Mouse (Mus musculus) liver, embryonic 11.5 days (tissue): ENCODE results near the gene Tspan9. TPM values are rescaled to one million over a fixed set of nuclear protein-coding genes. Genes with fewer than 3 reads are reported as not detected.

Experiments
- ATAC-seq: fragments of 200-750 bp; cut with Nextera tagmentation; replicated peaks from 2 replicates; pipeline ENCODE4 v1.8.0; 2017; ENCODE audit warnings: moderate number of reproducible peaks, mild to moderate bottlenecking, moderate TSS enrichment, moderate library complexity; ENCODE audit not compliant: low FRiP score
- DNase-seq: peaks from one replicate; pipeline ENCODE4 v3.0.0-alpha.2; 2017; ENCODE audit warnings: low spot score
- H3K27ac ChIP-seq: fragments of 300-500 bp; sonication (generic); 2 replicates; pipeline ENCODE4 v1.5.1; 2014; ENCODE audit warnings: mild to moderate bottlenecking, low read depth, low read length, control low read depth
- H3K27me3 ChIP-seq: fragments of 300-500 bp; sonication (generic); replicated peaks from 2 replicates; pipeline ENCODE4 v1.6.1; 2014; ENCODE audit warnings: low read length, mixed read lengths; ENCODE audit not compliant: control insufficient read depth, insufficient read depth
- H3K36me3 ChIP-seq: fragments of 300-500 bp; sonication (generic); 2 replicates; pipeline ENCODE4 v1.6.1; 2014; ENCODE audit warnings: mild to moderate bottlenecking, low read length, moderate library complexity, mixed read lengths; ENCODE audit not compliant: control insufficient read depth, insufficient read depth
- H3K4me1 ChIP-seq: fragments of 300-500 bp; sonication (generic); replicated peaks from 2 replicates; pipeline ENCODE4 v1.6.1; 2014; ENCODE audit warnings: low read length, mixed read lengths; ENCODE audit not compliant: control insufficient read depth, insufficient read depth
- H3K4me2 ChIP-seq: fragments of 300-500 bp; sonication (generic); 2 replicates; pipeline ENCODE4 v1.6.1; 2014; ENCODE audit warnings: mild to moderate bottlenecking, control low read depth, moderate library complexity
- H3K4me3 ChIP-seq: fragments of 300-500 bp; sonication (generic); 2 replicates; pipeline ENCODE4 v1.5.1; 2014; ENCODE audit warnings: low read depth, low read length, control low read depth
- H3K9ac ChIP-seq: fragments of 300-500 bp; sonication (generic); 2 replicates; pipeline ENCODE4 v1.6.1; 2014; ENCODE audit warnings: low read depth, low read length, control low read depth
- H3K9me3 ChIP-seq: fragments of 300-500 bp; sonication (generic); 2 replicates; pipeline ENCODE4 v1.6.1; 2016; ENCODE audit warnings: low read length, inconsistent platforms, mixed read lengths; ENCODE audit not compliant: control insufficient read depth
- WGBS: fragments of 180-500 bp; shearing (Covaris S2); extraction: QIAGEN DNeasy Blood & Tissue Kit; methylation state at CpG from one replicate; pipeline ENCODE4 v1.1.7; 2014; 5-methylcytosine and 5-hydroxymethylcytosine counted together
- polyA plus RNA-seq: library from polyadenylated mRNA; unstranded; fragments of >200 nt; fragmentation: Nextera tagmentation; extraction: Ambion mirVana; gene quantifications from 2 replicates; pipeline ENCODE4 v1.2.1, GENCODE M21; 2014

Gene Tspan9
- polyA plus RNA-seq, 1 experiment from 2014 or later: 46.3 TPM

DNA sequence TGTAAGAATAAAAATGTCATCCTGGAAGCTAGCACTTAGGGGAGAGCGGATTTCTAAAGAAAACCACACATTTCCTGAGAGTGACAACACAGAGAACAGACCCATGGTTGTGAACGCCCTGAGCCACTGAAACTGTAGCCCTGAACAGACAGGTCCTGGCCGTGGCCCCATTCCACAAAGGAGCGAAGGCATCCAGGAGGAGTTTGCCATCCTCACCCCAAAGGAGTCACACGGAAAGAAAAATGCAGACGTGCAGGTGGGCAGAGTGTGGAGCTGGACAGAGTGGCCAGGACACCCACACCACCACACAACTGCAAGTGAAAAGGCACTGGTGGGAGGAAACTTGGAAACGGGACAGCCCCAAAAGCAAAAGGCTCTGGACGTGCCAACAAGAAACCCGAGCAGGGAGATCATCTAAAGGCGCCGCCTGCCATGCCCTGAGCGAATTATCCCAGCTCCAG lies 136.1 kb downstream of the Tspan9 start:
- peaks cover 3% of the 10 kb centered on the region; the same call in 1 of the 2 replicates for H3K4me1 ChIP-seq
- DNase-seq: no peak
- H3K4me2 ChIP-seq: no peak overlapping the region
- 56% methylated on average over 12 of the region's 12 CpGs for WGBS
- no peak overlapping the region for H3K27ac ChIP-seq
- no peaks in the 10 kb centered on the region for H3K36me3 ChIP-seq
- H3K4me3 ChIP-seq: no peak overlapping the region
- H3K27me3 ChIP-seq: no peaks in the 10 kb centered on the region
- no peak overlapping the region for H3K9ac ChIP-seq
- ATAC-seq: no peak
- no peaks in the 10 kb centered on the region for H3K9me3 ChIP-seq

DNA sequence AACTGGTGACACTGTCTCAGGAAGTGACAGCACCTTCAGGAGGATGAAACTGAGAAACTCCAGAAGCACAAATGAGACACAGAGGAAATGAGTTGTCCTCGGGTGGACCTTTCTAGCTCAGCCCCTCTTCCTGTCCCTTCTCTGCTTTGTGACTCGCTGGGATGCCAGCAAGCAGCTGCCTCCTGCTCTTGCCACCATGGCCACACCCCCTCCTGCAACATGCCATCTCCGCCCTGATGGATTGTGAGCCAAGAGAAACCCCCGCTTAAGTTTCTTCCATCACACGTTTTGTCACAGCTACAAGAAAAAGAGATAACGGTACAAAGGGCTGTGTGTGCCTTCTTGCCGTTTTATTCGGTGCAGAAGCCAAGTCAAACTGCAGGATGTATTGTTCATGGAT lies 137.2 kb downstream of the Tspan9 start:
- no peak overlapping the region for H3K27ac ChIP-seq
- peaks cover 3% of the 10 kb centered on the region; the same call in 1 of the 2 replicates for H3K4me1 ChIP-seq
- ATAC-seq: no peak
- WGBS: 39% methylated on average over 8 of the region's 8 CpGs
- H3K4me3 ChIP-seq: no peak overlapping the region
- no peaks in the 10 kb centered on the region for H3K27me3 ChIP-seq
- H3K9ac ChIP-seq: no peak overlapping the region
- no peaks in the 10 kb centered on the region for H3K9me3 ChIP-seq
- no peak for DNase-seq
- H3K36me3 ChIP-seq: no peaks in the 10 kb centered on the region
- no peak overlapping the region for H3K4me2 ChIP-seq

DNA sequence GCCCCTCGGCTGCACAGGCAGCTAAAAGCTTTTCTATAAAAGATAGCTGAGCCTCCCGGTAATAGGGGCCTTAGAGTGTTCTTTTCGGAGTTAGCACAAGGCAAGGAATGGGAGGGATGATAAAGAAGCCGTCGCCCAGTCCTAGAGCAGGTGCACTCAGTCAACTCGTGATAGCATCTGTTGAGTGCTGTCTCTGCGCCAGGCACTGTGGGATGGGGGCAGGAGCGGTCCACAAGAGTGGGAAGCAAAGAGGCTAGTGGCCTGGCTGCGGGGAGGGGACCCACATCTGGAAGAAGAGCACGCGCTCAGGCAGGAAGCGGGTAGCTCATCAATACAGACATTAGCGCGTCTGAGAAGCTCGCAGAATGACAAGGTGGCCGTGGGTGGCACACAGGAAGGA lies 138.8 kb downstream of the Tspan9 start:
- DNase-seq (no peak), ATAC-seq (no peak)

DNA sequence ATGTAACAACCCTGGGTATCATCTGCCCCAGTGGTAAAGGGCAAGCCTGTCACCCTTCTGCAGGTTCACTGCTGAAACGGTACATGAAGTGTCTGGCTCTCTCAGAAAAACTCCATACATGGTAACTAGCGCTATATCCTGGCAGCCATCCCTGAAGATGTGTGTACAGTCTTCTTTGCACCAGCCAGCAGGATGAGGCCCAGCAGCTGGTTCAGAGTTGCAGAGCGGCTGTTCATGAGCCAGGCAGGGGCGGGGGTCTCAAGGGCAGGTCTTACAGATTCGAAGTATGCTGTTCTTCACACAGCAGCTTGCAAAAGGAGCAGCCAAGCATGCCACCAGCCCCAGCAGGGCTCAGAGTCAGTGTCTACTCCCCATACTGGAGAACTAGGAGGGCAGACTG lies 139.9 kb downstream of the Tspan9 start:
- Histone ChIP-seq H3K4me3 (no peak overlapping the region), H3K9me3 (no peaks in the 10 kb centered on the region), H3K4me2 (no peak overlapping the region), H3K27me3 (no peaks in the 10 kb centered on the region), H3K9ac (no peak overlapping the region), H3K36me3 (no peaks in the 10 kb centered on the region), H3K27ac (no peak overlapping the region), H3K4me1 (0 out of 2 replicates have a peak, but pooled peaks cover 3% of the 10 kb centered on the region)
- ATAC-seq (no peak), DNase-seq (no peak)
- WGBS: 76% methylated on average over 5 of the region's 5 CpGs

More for the DNA sequence above, 138.8 kb downstream of the Tspan9 start:
- no peaks in the 10 kb centered on the region for H3K27me3 ChIP-seq
- no peak overlapping the region for H3K4me3 ChIP-seq
- WGBS: 71% methylated on average over 16 of the region's 16 CpGs
- 0 out of 2 replicates have a peak, but pooled peaks cover 3% of the 10 kb centered on the region for H3K4me1 ChIP-seq
- H3K27ac ChIP-seq: no peak overlapping the region
- H3K4me2 ChIP-seq: no peak overlapping the region
- H3K9ac ChIP-seq: no peak overlapping the region
- H3K36me3 ChIP-seq: no peaks in the 10 kb centered on the region
- no peaks in the 10 kb centered on the region for H3K9me3 ChIP-seq

DNA sequence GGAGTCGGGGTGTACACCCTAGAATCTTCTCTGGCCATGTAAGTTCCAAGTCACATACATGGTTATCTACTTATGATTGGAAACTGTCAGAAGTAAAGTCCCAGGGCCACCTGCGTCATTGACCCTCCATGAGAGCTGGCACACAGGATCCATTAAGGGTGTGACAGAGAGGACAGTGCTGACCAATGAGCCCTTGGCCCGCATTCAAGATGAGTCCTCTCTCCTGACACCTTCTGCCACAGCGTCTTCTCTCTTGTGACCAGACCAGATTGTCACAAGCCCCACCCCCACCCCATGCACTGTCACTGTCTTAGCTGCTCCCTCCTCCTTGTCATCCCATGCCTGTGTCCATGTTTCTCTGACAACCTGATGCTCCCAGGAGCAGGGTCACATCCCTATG lies 140.7 kb downstream of the Tspan9 start:
- DNase-seq (no peak), ATAC-seq (no peak)
- 74% methylated on average over 4 of the region's 4 CpGs for WGBS
- H3K36me3 ChIP-seq: no peaks in the 10 kb centered on the region
- no peak overlapping the region for H3K9ac ChIP-seq
- no peak overlapping the region for H3K4me3 ChIP-seq
- 0 out of 2 replicates have a peak, but pooled peaks cover 3% of the 10 kb centered on the region for H3K4me1 ChIP-seq
- H3K9me3 ChIP-seq: no peaks in the 10 kb centered on the region
- no peak overlapping the region for H3K4me2 ChIP-seq
- no peaks in the 10 kb centered on the region for H3K27me3 ChIP-seq
- H3K27ac ChIP-seq: no peak overlapping the region

DNA sequence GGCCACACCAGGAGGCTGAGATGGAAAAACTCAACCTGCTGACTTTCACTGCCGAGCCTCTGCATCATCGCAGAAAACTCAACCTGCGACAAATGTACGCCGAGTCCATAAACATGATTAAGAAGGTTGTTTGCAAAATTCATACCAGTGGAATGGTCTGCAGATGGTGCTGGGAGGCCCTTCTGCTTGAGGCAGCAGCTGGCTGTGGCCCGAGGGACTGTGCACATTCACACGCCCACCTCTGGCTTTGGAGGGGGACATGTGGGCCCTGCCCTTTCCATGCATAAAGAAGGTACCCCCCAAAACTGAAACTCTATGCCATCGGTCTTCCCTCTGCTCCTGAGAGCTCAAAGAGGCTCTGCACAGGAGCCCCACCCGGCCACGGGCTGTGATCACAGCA lies 141.3 kb downstream of the Tspan9 start:
- WGBS: 82% methylated on average over 10 of the region's 10 CpGs
- Histone ChIP-seq H3K9me3 (no peaks in the 10 kb centered on the region), H3K27me3 (no peaks in the 10 kb centered on the region), H3K27ac (no peak overlapping the region), H3K9ac (no peak overlapping the region), H3K36me3 (no peaks in the 10 kb centered on the region), H3K4me1 (0 out of 2 replicates have a peak, but pooled peaks cover 3% of the 10 kb centered on the region), H3K4me3 (no peak overlapping the region), H3K4me2 (no peak overlapping the region)
- ATAC-seq (no peak), DNase-seq (no peak)

DNA sequence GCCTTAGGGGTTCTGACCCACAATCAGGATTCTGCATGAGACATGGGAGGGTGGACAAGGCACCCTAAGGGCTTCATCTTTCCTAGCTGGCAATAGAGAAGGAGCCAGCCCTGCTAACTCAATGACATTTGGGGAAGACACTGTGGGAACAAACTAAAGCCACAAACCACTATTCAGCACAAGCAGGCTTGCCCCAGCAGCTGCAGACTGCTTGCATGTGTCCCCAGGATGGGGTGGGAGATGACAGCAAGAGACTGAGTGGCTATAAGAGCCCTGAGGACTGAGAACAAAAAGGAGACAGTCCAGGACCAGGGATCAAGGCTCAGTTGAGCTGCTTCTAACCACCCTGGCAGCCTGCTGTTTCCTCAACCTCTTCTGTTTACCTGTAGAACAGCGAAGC lies 141.8 kb downstream of the Tspan9 start:
- no peak overlapping the region for H3K4me3 ChIP-seq
- H3K27me3 ChIP-seq: no peaks in the 10 kb centered on the region
- H3K9ac ChIP-seq: no peak overlapping the region
- no peak overlapping the region for H3K4me2 ChIP-seq
- no peak for DNase-seq
- no peaks in the 10 kb centered on the region for H3K36me3 ChIP-seq
- no peak for ATAC-seq
- H3K4me1 ChIP-seq: 0 out of 2 replicates have a peak, but pooled peaks cover 3% of the 10 kb centered on the region
- no peaks in the 10 kb centered on the region for H3K9me3 ChIP-seq
- 76% methylated on average over 1 of the region's 1 CpGs for WGBS
- no peak overlapping the region for H3K27ac ChIP-seq

DNA sequence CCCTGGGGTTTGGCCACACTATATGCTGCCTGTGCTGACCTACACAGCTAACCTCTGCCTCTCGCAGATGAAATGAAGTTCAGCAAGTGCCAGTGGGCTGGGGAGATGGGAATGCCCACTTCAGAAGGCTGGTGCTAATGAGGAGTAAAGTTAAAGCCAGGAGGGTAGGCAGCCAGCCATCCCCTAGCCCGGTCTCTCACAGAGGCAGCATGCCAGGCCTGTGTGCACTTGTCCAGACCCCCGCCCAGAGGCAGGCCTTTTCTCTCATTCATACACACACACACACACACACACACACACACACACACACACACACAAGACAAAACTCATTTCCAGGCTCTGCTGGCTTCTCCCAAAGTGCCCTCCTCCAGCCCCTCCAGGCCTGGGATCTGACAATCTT lies 142.6 kb downstream of the Tspan9 start:
- ATAC-seq (no peak), DNase-seq (no peak)
- no peaks in the 10 kb centered on the region for H3K9me3 ChIP-seq
- H3K27me3 ChIP-seq: no peaks in the 10 kb centered on the region
- H3K9ac ChIP-seq: no peak overlapping the region
- H3K4me2 ChIP-seq: no peak overlapping the region
- H3K4me3 ChIP-seq: no peak overlapping the region
- H3K27ac ChIP-seq: no peak overlapping the region
- H3K4me1 ChIP-seq: no peaks in the 10 kb centered on the region
- no peaks in the 10 kb centered on the region for H3K36me3 ChIP-seq
- WGBS: 82% methylated on average over 3 of the region's 3 CpGs

DNA sequence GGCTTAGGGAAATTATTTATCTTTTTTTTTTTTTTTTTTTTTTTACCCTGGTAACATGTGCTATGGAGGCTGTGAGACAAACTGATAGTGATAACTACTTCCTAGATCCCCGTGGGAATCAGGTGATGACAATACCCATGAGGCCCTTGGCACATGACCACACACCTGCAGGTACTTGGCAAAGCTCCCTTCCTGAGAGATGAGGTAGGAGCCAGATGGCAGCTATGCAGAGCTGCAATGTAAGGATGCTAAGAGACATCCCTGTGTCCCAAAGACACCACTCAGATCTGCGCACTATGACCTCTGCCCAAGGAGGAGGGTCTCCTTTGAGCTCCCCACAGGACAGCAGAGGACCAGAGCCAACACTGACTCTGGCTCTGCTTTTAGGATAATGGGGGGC lies 144.3 kb downstream of the Tspan9 start:
- Histone ChIP-seq H3K9me3 (no peaks in the 10 kb centered on the region), H3K36me3 (no peaks in the 10 kb centered on the region), H3K4me1 (no peaks in the 10 kb centered on the region), H3K4me3 (no peak overlapping the region), H3K27me3 (no peaks in the 10 kb centered on the region), H3K9ac (no peak overlapping the region), H3K4me2 (no peak overlapping the region), H3K27ac (no peak overlapping the region)
- 73% methylated on average over 2 of the region's 2 CpGs for WGBS
- DNase-seq: no peak
- ATAC-seq: no peak
